Mouse (Mus musculus): ENCODE measurements around the gene Myo19. TPM values are rescaled to one million over a fixed set of nuclear protein-coding genes. Genes with fewer than 3 reads are reported as not detected.

Myo19 gene
- polyA plus RNA-seq, 1 experiment from 2014 or later = 9.5 TPM

DNA sequence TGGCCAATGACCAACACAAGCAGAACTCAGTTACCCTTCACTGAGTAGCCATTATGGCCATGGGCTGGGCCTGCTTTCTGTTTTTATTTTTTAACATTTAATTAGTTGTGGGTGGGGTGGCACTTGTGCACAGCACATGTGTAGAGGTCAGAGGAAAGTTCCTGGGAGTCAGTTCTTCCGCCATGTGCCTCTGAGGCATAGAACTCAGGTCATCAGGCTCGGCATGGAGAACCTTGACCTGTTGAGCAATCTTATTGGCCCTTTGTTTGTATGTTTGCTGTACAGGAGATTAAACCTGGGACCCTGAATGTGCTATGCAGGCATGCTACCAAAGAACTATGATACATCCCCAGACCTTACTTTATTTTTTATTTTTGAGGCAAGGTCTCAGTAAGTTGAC is 9.5 kb downstream of the Myo19 start:
- 89% methylated on average over 2 of the region's 2 CpGs for WGBS
- H3K27me3 ChIP-seq = no peaks in the 10 kb centered on the region
- H3K9ac ChIP-seq = no peak overlapping the region
- H3K4me1 ChIP-seq = no peaks in the 10 kb centered on the region
- no peak for ATAC-seq (ENCODE audit: low FRiP score, low read depth)
- no peak overlapping the region for H3K27ac ChIP-seq
- H3K9me3 ChIP-seq = no peaks in the 10 kb centered on the region
- H3K36me3 ChIP-seq = peaks cover 83% of the 10 kb centered on the region
- no peak overlapping the region for H3K4me3 ChIP-seq
- H3K4me2 ChIP-seq (replicated peaks) = no peak overlapping the region

DNA sequence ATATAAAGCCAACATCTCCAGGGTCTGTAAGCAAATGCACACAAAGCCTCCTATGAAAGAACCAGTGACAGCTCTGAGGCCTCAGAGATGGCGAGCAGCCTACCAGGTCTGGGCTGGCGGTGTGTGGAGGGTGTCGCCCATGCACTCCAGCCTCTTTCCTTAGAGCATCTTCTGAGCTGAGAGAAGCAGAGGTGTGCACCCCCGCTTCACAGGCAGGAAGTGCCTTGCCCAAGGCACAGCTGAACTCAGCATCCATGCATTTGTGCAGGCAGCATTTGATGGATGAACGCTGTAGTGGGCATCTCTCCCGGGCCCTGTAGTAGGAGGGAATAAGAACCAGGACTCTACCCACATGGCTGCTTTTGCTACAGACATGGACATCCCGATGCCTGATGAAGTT is 11.8 kb downstream of the Myo19 start:
- H3K4me3 ChIP-seq = no peak overlapping the region
- peaks cover 83% of the 10 kb centered on the region for H3K36me3 ChIP-seq
- no peaks in the 10 kb centered on the region for H3K27me3 ChIP-seq
- 90% methylated on average over 7 of the region's 7 CpGs for WGBS
- ATAC-seq (ENCODE audit: low FRiP score, low read depth) = no peak
- H3K4me2 ChIP-seq (replicated peaks) = no peak overlapping the region
- no peaks in the 10 kb centered on the region for H3K4me1 ChIP-seq
- no peak overlapping the region for H3K9ac ChIP-seq
- no peak overlapping the region for H3K27ac ChIP-seq
- no peaks in the 10 kb centered on the region for H3K9me3 ChIP-seq

DNA sequence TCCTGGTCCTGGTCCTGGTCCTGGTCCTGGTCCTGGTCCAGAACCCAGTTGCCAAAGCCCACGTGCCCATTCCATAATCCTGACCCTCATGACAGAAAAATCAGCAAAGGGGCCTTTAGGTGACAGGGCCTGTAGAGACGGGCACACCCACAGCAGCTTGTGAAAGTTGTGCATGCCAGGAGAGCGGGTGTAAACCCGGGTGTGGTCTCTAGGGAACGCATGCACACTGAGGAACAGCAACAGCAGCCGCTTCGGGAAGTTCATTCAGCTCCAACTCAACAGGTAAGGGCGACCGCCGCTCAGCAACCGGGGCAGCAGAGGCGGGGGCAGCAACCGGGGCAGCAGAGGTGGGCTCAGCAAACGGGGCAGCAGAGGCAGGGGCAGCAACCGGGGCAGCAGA is 13.2 kb downstream of the Myo19 start:
- Histone ChIP-seq H3K27me3 (no peaks in the 10 kb centered on the region), H3K4me2 (replicated peaks) (no peak overlapping the region), H3K36me3 (peaks cover 83% of the 10 kb centered on the region), H3K27ac (no peak overlapping the region), H3K4me3 (no peak overlapping the region), H3K9me3 (no peaks in the 10 kb centered on the region), H3K9ac (no peak overlapping the region), H3K4me1 (no peaks in the 10 kb centered on the region)
- 91% methylated on average over 15 of the region's 15 CpGs for WGBS
- ATAC-seq (ENCODE audit: low FRiP score, low read depth) = no peak

DNA sequence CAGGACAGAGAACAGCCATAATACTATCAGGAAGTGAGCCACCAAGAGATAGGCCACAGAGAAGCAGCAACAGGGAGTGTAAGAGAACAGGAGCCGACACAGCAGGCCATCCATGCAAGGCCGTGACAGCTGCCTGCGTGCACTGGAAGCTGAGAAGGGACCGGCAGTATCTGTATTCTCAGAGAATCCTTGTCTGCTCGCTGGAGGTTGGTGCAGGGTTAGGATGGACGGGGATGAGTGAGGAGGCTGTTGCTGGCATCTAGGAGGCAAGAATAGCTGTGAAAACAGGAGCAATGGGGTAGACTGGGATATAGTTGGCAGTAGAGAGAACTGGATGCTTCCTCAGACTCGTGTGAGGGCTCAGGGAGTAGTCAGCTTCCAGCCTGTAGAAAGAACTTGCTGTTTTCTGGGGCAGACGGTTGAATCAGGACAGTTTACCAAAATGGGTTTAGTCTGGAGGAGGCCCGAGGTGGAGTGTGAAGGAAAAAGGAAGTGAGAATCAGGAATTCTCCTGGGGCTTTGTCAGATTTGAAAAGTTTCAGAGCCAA is 24.7 kb downstream of the Myo19 start:
- H3K27ac ChIP-seq = no peak overlapping the region
- H3K9ac ChIP-seq = no peak overlapping the region
- H3K4me2 ChIP-seq (replicated peaks) = no peak overlapping the region
- no peaks in the 10 kb centered on the region for H3K27me3 ChIP-seq
- peaks cover 100% of the 10 kb centered on the region for H3K36me3 ChIP-seq
- H3K9me3 ChIP-seq = no peaks in the 10 kb centered on the region
- no peaks in the 10 kb centered on the region for H3K4me1 ChIP-seq
- H3K4me3 ChIP-seq = no peak overlapping the region
- ATAC-seq (ENCODE audit: low FRiP score, low read depth) = no peak
- 82% methylated on average over 9 of the region's 9 CpGs for WGBS

DNA sequence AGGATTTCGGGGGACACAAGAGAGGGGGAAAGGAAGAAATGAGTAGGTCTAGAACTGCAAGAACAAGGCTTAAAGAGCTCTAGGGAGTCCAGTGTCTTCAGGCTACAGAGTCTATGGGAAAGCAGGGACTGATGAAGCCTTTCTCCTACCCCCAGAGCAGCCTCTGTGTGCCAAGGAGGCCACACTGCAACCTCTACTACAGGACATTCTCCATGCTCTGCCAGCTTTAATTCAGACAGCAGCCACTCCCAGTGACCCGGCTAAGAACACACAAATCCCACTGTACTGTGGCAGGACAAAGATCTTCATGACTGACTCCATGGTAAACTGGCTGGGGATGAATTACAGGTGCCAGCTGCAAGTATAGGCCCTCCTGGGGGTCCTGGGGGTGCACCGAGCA is 27.1 kb downstream of the Myo19 start:
- Histone ChIP-seq H3K4me1 (no peaks in the 10 kb centered on the region), H3K9me3 (no peaks in the 10 kb centered on the region), H3K4me2 (replicated peaks) (no peak overlapping the region), H3K27me3 (no peaks in the 10 kb centered on the region), H3K27ac (no peak overlapping the region), H3K4me3 (no peak overlapping the region), H3K36me3 (peaks cover 98% of the 10 kb centered on the region), H3K9ac (no peak overlapping the region)
- ATAC-seq (ENCODE audit: low FRiP score, low read depth) = no peak
- WGBS = 74% methylated on average over 3 of the region's 3 CpGs

DNA sequence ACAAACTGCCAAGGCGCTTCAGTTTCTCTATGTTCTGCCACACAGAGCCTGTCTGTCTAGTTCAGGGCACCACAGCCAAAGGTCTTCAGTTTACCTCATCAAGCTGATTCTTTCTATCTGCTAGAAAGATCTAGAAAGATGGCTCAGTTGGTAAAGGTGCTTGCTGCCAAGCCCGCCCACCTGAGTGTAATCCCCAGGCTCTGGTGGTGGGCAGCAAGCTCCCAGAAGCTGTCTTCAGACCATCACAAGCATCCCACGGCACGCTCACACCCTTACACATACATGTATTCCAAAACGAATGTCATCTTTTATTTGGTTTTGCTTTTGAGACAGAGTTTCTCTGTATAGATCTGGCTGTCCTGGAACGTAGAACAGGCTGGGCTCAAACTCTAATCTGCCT is 28.5 kb downstream of the Myo19 start:
- H3K9me3 ChIP-seq = no peaks in the 10 kb centered on the region
- no peak overlapping the region for H3K4me2 ChIP-seq (replicated peaks)
- peaks cover 96% of the 10 kb centered on the region for H3K36me3 ChIP-seq
- WGBS = 91% methylated on average over 6 of the region's 6 CpGs
- H3K9ac ChIP-seq = no peak overlapping the region
- no peak overlapping the region for H3K27ac ChIP-seq
- H3K27me3 ChIP-seq = no peaks in the 10 kb centered on the region
- no peak overlapping the region for H3K4me3 ChIP-seq
- ATAC-seq (ENCODE audit: low FRiP score, low read depth) = no peak
- H3K4me1 ChIP-seq = no peaks in the 10 kb centered on the region

DNA sequence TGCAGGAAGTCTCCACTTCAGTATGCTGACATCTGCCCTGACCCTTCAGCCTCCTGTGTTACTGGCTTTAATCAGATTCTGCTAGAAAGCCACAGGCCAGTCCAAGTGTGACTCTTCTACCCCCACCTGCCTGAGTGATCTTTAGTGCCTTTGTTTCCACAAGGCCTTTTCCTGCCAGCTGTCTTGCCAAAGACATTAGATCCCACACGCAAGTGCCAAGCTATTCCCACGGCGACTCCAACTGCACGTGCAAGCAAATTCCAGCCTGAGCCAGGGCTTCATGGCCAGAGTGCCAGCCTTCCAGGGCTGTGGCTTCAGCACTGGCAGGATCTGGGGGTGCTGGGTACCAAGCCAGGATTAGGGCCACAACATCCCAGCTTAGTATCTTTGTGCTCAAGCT is 30.5 kb downstream of the Myo19 start:
- no peak overlapping the region for H3K9ac ChIP-seq
- no peaks in the 10 kb centered on the region for H3K9me3 ChIP-seq
- peaks cover 14% of the 10 kb centered on the region for H3K4me1 ChIP-seq
- H3K4me2 ChIP-seq (replicated peaks) = no peak overlapping the region
- peaks cover 80% of the 10 kb centered on the region for H3K36me3 ChIP-seq
- no peak for ATAC-seq (ENCODE audit: low FRiP score, low read depth)
- H3K4me3 ChIP-seq = no peak overlapping the region
- H3K27me3 ChIP-seq = no peaks in the 10 kb centered on the region
- H3K27ac ChIP-seq = no peak overlapping the region
- 88% methylated on average over 4 of the region's 4 CpGs for WGBS

DNA sequence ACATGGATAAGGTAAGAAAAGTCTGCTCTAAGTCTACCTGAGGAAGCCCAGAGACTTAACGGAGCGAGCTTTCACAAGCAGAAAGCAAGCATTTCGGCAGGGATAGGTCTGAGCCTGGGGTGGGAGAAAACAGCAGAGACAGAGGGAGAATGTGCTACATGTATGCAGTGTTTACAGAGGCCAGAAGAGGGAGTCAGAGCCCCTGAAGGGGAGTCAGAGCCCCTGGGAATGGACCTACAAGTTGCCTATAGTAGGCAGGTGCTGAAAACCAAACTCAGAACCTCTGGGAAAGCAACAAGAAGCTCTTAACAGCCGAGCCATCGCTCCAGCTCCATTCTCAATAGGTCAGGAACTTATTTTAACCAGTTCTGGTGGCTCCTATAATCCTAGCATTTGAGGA is 34.7 kb downstream of the Myo19 start:
- peak overlapping the region; percentile 95; the same call in 1 of the 2 replicates for H3K4me3 ChIP-seq
- WGBS = 83% methylated on average over 5 of the region's 5 CpGs
- peaks cover 22% of the 10 kb centered on the region for H3K4me1 ChIP-seq
- peak overlapping the region; percentile 75 for H3K4me2 ChIP-seq (replicated peaks)
- H3K27ac ChIP-seq = no peak overlapping the region
- ATAC-seq (ENCODE audit: low FRiP score, low read depth) = no peak
- no peak overlapping the region for H3K9ac ChIP-seq
- no peaks in the 10 kb centered on the region for H3K9me3 ChIP-seq
- peaks cover 38% of the 10 kb centered on the region for H3K36me3 ChIP-seq
- H3K27me3 ChIP-seq = no peaks in the 10 kb centered on the region

DNA sequence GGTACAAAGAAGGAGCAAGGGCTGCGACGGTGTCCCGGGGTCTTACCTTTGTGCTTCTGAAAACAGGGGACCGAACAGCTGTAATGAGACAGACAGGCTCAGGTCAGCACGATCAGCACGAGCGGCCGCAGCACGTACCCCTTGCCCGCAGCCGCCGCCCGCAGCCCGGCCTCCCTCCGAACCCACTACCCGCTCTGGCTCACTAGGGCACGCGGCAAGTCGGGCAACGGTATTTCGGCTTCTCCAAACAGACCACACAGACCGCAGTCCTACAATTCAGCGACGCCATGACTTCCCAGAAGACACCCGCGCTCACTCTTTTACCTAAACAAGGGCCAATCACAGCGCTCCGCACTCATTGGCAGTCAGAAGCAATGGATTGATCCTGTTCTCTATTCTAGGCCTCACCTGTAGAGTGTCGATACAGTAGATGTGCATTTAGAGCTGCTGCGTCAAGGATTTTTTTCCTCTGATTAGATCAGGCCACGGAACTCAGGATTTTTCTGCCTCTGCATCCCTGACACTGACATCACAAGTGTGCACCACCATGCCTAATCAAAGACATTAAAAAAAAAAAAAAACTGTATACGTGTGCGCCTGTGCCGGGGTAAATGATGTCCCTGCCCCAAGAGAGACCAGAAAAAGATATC is 36.2 kb downstream of the Myo19 start, which contains the start of gene Znhit3:
TSS of gene Znhit3 (minus strand) at position 314 of the 650 bp plus-strand sequence.
- H3K4me2 ChIP-seq (replicated peaks) = peak within 1 kb of the TSS; percentile 75
- 4% methylated on average over 34 of the region's 34 CpGs for WGBS
- no peaks in the 10 kb centered on the region for H3K27me3 ChIP-seq
- peaks cover 22% of the 10 kb centered on the region for H3K4me1 ChIP-seq
- H3K4me3 ChIP-seq = peak within 1 kb of the TSS; percentile 95
- H3K9ac ChIP-seq = peak within 1 kb of the TSS; percentile 93
- peak within 1 kb of the TSS; percentile 28; the same call in 1 of the 2 replicates for H3K27ac ChIP-seq
- peaks cover 25% of the 10 kb centered on the region for H3K36me3 ChIP-seq
- H3K9me3 ChIP-seq = no peaks in the 10 kb centered on the region
- peak; percentile 92 for ATAC-seq (ENCODE audit: low FRiP score, low read depth)

DNA sequence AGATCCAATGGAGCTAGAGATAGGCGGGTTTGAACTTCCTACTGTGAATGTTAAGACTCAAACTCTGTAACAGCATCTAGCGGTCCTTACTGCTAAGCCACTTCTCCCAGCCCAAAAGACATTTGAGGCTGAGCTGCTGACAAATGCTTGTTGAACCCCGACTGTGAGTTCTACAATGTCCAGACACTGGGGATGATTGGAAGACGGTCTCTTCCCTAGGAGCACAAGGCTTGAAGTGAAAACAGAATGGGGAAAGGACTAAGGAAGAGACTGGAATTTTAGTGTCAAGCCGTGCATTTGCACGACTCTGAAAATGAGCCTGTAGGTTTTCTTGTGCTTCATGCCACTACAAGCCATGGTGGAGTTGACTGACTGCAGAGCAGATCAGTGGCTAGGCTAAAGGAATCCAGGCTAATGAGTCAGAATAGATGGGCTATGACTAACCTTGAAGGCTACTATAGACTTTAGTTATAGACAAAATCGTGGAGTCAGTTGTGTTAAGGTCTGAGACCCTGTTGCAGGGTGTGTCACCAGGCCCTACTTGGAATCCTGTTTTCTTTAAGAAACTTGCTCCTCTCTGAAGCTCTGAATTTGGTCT is 36.9 kb downstream of the Myo19 start:
- 59% methylated on average over 7 of the region's 7 CpGs for WGBS
- H3K4me2 ChIP-seq (replicated peaks) = peak overlapping the region; percentile 75
- no peaks in the 10 kb centered on the region for H3K9me3 ChIP-seq
- peak overlapping the region; percentile 95 for H3K4me3 ChIP-seq
- H3K36me3 ChIP-seq = peaks cover 18% of the 10 kb centered on the region
- peaks cover 22% of the 10 kb centered on the region for H3K4me1 ChIP-seq
- no peak overlapping the region for H3K27ac ChIP-seq
- no peak for ATAC-seq (ENCODE audit: low FRiP score, low read depth)
- peak overlapping the region; percentile 93 for H3K9ac ChIP-seq
- H3K27me3 ChIP-seq = no peaks in the 10 kb centered on the region

DNA sequence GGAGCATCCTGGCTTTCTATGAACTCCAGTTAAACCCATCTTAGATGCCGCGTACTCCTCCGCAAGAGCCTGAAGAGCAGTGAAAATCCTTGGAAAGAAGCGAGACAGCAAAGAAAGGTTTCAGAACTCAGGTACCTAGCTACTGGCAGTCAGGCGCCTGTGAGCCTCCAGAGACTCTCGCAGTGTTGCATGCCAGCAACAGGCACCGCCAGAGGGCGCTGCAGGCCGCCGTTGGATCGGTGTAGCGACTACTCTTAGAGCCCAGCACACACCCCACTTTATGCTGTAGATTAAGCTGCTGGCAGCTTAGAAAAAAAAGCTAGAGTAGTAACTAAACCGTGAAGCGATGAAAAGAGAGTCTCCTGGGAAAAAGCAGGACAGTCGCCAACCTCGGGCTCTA is 38.5 kb downstream of the Myo19 start:
- WGBS = 4% methylated on average over 16 of the region's 16 CpGs
- H3K4me3 ChIP-seq = 0 out of 2 replicates have a peak overlapping the region, but pooled peaks have one; percentile 7
- no peaks in the 10 kb centered on the region for H3K27me3 ChIP-seq
- no peak overlapping the region for H3K27ac ChIP-seq
- H3K4me2 ChIP-seq (replicated peaks) = peak overlapping the region; percentile 48
- peak overlapping the region; percentile 20; the same call in 1 of the 2 replicates for H3K9ac ChIP-seq
- peaks cover 22% of the 10 kb centered on the region for H3K4me1 ChIP-seq
- ATAC-seq (ENCODE audit: low FRiP score, low read depth) = no peak
- no peaks in the 10 kb centered on the region for H3K9me3 ChIP-seq
- H3K36me3 ChIP-seq = peaks cover 4% of the 10 kb centered on the region

DNA sequence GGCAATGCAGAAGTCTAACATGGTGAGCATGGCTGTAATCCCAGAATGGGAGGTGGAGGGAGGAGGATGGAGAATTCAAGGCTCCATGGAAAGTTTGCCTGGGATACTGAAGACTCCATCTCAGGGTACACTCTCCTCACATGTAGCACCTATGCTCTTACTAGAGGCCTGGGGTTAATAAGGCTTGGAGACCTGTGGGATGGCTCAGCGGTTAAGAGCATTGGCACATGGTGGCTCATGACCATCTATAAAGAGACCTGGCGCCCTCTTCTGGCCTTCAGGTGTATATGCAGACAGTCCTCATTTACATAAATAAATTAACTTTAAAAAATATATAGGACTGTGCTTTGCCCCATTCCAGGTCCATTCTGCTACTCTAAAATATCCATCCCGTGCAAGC is 39.3 kb downstream of the Myo19 start:
- Histone ChIP-seq H3K4me3 (no peak overlapping the region), H3K36me3 (no peaks in the 10 kb centered on the region; the same call in 1 of the 2 replicates), H3K27ac (no peak overlapping the region), H3K9me3 (no peaks in the 10 kb centered on the region), H3K9ac (no peak overlapping the region), H3K4me1 (peaks cover 19% of the 10 kb centered on the region), H3K4me2 (replicated peaks) (no peak overlapping the region), H3K27me3 (no peaks in the 10 kb centered on the region)
- no peak for ATAC-seq (ENCODE audit: low FRiP score, low read depth)
- 45% methylated on average over 3 of the region's 3 CpGs for WGBS

Data from limb, embryonic 13.5 days (tissue).